Mouse (Mus musculus) embryonic fibroblast, embryonic 13.5 days (primary cell): Measurements from ENCODE around the gene Agpat1.

Experiments used
- CTCF ChIP-seq: IDR thresholded peaks from 2 replicates; pipeline ENCODE4 v1.5.1; 2011; ENCODE audit warnings: mild to moderate bottlenecking, control low read depth, low read length, moderate library complexity, borderline replicate concordance; ENCODE audit not compliant: insufficient read depth
- POLR2A ChIP-seq: IDR thresholded peaks from 2 replicates; pipeline ENCODE4 v1.6.1; 2011; ENCODE audit warnings: low read depth, mild to moderate bottlenecking, control low read depth, low read length, moderate library complexity

- TF ChIP-seq POLR2A (no peak), CTCF (no peak)
Measured at GRCm38 (mm10) chr17:34661121-34661591, 57.1 kb downstream of the Agpat1 start.
